Mouse (Mus musculus) MEL (cell line): ENCODE measurements at regions not wholly inside any gene's neighbourhood (a gene's known extent, or its start where the extent isn't known, plus 50 kb on each side); places are given as distances from the start of the nearest gene placed in this dataset.

Source experiments
- DNase-seq: peaks from one replicate; pipeline ENCODE4 v3.0.0; 2011; ENCODE audit warnings: low read depth, low spot score
- H3K27ac ChIP-seq: 2 replicates; pipeline ENCODE4 v1.5.1; 2012; ENCODE audit warnings: low read depth, mild to moderate bottlenecking, control low read depth, low read length, moderate library complexity; ENCODE audit not compliant: control insufficient read depth
- H3K27me3 ChIP-seq, 2 experiments: fragments of 150-350 bp in 1 of 2; sonication (generic) in 1 of 2; 2 replicates each; pipeline ENCODE4 v1.6.1; 2012; ENCODE audit warnings: low read length in 2 of 2, mild to moderate bottlenecking in 2 of 2, improper control_type of control experiment in 1 of 2, moderate library complexity in 1 of 2; ENCODE audit not compliant: insufficient read depth in 2 of 2, control insufficient read depth in 1 of 2
- H3K36me3 ChIP-seq, 2 experiments: 2 replicates each; pipeline ENCODE4 v1.6.1; 2012 to 2014; ENCODE audit warnings: low read length in 2 of 2, improper control_type of control experiment in 1 of 2, inconsistent platforms in 1 of 2, mild to moderate bottlenecking in 1 of 2; ENCODE audit not compliant: insufficient read depth in 2 of 2, control insufficient read depth in 1 of 2
- H3K4me1 ChIP-seq, 2 experiments: fragments of 150-350 bp in 1 of 2; sonication (generic) in 1 of 2; 2 replicates each; pipeline ENCODE4 v1.6.1; 2012; ENCODE audit warnings: low read length in 2 of 2, improper control_type of control experiment in 1 of 2, mild to moderate bottlenecking in 1 of 2; ENCODE audit not compliant: insufficient read depth in 2 of 2, control insufficient read depth in 1 of 2
- H3K4me3 ChIP-seq, 2 experiments: fragments of 150-350 bp in 1 of 2; sonication (generic) in 1 of 2; 2 replicates each; pipeline ENCODE4 v1.5.1; 2012; ENCODE audit warnings: low read depth in 2 of 2, low read length in 2 of 2, mild to moderate bottlenecking in 2 of 2, moderate library complexity in 2 of 2, control low read depth in 1 of 2, improper control_type of control experiment in 1 of 2; ENCODE audit not compliant: control insufficient read depth in 1 of 2, insufficient read depth in 1 of 2
- H3K79me2 ChIP-seq: 2 replicates; pipeline ENCODE4 v1.6.1; 2012; ENCODE audit warnings: mild to moderate bottlenecking, low read length, moderate library complexity; ENCODE audit not compliant: control insufficient read depth, poor library complexity, insufficient read depth
- H3K9ac ChIP-seq: 2 replicates; pipeline ENCODE4 v1.6.1; 2012; ENCODE audit warnings: low read depth, mild to moderate bottlenecking, control low read depth, low read length, moderate library complexity; ENCODE audit not compliant: control insufficient read depth, poor library complexity, severe bottlenecking
- H3K9me3 ChIP-seq: fragments of 150-350 bp; sonication (generic); replicated peaks from 2 replicates; pipeline ENCODE4 v1.6.1; 2012; ENCODE audit warnings: mild to moderate bottlenecking, low read length, improper control_type of control experiment, moderate library complexity; ENCODE audit not compliant: insufficient read depth
- CHD1 ChIP-seq: IDR thresholded peaks from 2 replicates; pipeline ENCODE4 v1.6.1; 2012; ENCODE audit warnings: low read depth, mild to moderate bottlenecking, inconsistent platforms, low read length, improper control_type of control experiment
- ELF1 ChIP-seq: IDR thresholded peaks from 2 replicates; pipeline ENCODE4 v1.6.1; 2014; ENCODE audit warnings: low read depth, mild to moderate bottlenecking, inconsistent platforms, low read length, improper control_type of control experiment, moderate library complexity
- EP300 ChIP-seq, 2 experiments: IDR thresholded peaks; 2 replicates each; pipeline ENCODE4 v1.6.1; 2011; ENCODE audit warnings: improper control_type of control experiment in 2 of 2, low read length in 2 of 2, low read depth in 1 of 2, mild to moderate bottlenecking in 1 of 2
- GABPA ChIP-seq: IDR thresholded peaks from 2 replicates; pipeline ENCODE4 v1.6.1; 2012; ENCODE audit warnings: low read depth, mild to moderate bottlenecking, inconsistent platforms, low read length, improper control_type of control experiment, moderate library complexity
- GATA1 ChIP-seq: IDR thresholded peaks from 2 replicates; pipeline ENCODE4 v1.6.1; 2011; ENCODE audit warnings: low read depth, low read length, improper control_type of control experiment
- KAT2A ChIP-seq: conservative IDR thresholded peaks from 2 replicates; pipeline ENCODE4 v1.6.1; 2012; ENCODE audit warnings: low read depth, low read length, improper control_type of control experiment, inconsistent platforms
- MAFK ChIP-seq: IDR thresholded peaks from 2 replicates; pipeline ENCODE4 v1.6.1; 2011; ENCODE audit warnings: low read depth, mild to moderate bottlenecking, low read length, improper control_type of control experiment, borderline replicate concordance
- MAX ChIP-seq: IDR thresholded peaks from 2 replicates; pipeline ENCODE4 v1.6.1; 2011; ENCODE audit warnings: low read length, improper control_type of control experiment
- MAZ ChIP-seq: IDR thresholded peaks from 2 replicates; pipeline ENCODE4 v1.6.1; 2012; ENCODE audit warnings: low read depth, mild to moderate bottlenecking, inconsistent platforms, low read length, improper control_type of control experiment
- MEF2A ChIP-seq: IDR thresholded peaks from 2 replicates; pipeline ENCODE4 v1.6.1; 2014; ENCODE audit warnings: low read depth, mild to moderate bottlenecking, inconsistent platforms, low read length, improper control_type of control experiment; ENCODE audit not compliant: poor library complexity, insufficient replicate concordance, severe bottlenecking; ENCODE audit errors: extremely low read depth
- MXI1 ChIP-seq: IDR thresholded peaks from 2 replicates; pipeline ENCODE4 v1.6.1; 2011; ENCODE audit warnings: mild to moderate bottlenecking, low read depth, low read length, improper control_type of control experiment
- NELFE ChIP-seq: IDR thresholded peaks from 2 replicates; pipeline ENCODE4 v1.6.1; 2011; ENCODE audit warnings: low read depth, low read length, improper control_type of control experiment
- NRF1 ChIP-seq: IDR thresholded peaks from 2 replicates; pipeline ENCODE4 v1.6.1; 2014; ENCODE audit warnings: low read depth, mild to moderate bottlenecking, inconsistent platforms, low read length, improper control_type of control experiment, moderate library complexity; ENCODE audit not compliant: poor library complexity, insufficient read depth, severe bottlenecking
- RAD21 ChIP-seq: IDR thresholded peaks from 2 replicates; pipeline ENCODE4 v1.6.1; 2011; ENCODE audit warnings: mild to moderate bottlenecking, low read depth, low read length, improper control_type of control experiment
- RCOR1 ChIP-seq: IDR thresholded peaks from 2 replicates; pipeline ENCODE4 v1.6.1; 2012; ENCODE audit warnings: low read depth, mild to moderate bottlenecking, inconsistent platforms, low read length, improper control_type of control experiment
- SMC3 ChIP-seq: IDR thresholded peaks from 2 replicates; pipeline ENCODE4 v1.6.1; 2011; ENCODE audit warnings: low read depth, low read length, improper control_type of control experiment
- TAL1 ChIP-seq: IDR thresholded peaks from 2 replicates; pipeline ENCODE4 v1.6.1; 2012; ENCODE audit warnings: mild to moderate bottlenecking, inconsistent platforms, low read length, moderate library complexity, mixed read lengths
- TCF12 ChIP-seq: IDR thresholded peaks from 2 replicates; pipeline ENCODE4 v1.6.1; 2014; ENCODE audit warnings: low read depth, mild to moderate bottlenecking, inconsistent platforms, low read length, improper control_type of control experiment, moderate library complexity
- USF1 ChIP-seq: IDR thresholded peaks from 2 replicates; pipeline ENCODE4 v1.6.1; 2014; ENCODE audit warnings: low read depth, mild to moderate bottlenecking, inconsistent platforms, low read length, improper control_type of control experiment, moderate library complexity
- ZMIZ1 ChIP-seq: IDR thresholded peaks from 2 replicates; pipeline ENCODE4 v1.6.1; 2012; ENCODE audit warnings: low read depth, mild to moderate bottlenecking, inconsistent platforms, low read length, improper control_type of control experiment, moderate library complexity

GRCm38 (mm10) chr11:22668220-22668619 lies 156.3 kb downstream of the Tmem17 start:
- H3K4me3 ChIP-seq, result no peak overlapping the region
- peaks cover 0 to 4% of the 10 kb centered on the region in 2 experiments; a peak in 1 of 4 replicates for H3K36me3 ChIP-seq
- TF ChIP-seq KAT2A (no peak), MAX (no peak), RCOR1 (no peak), GABPA (no peak), MEF2A (no peak), TAL1 (no peak), NELFE (no peak), MAZ (no peak), RAD21 (no peak), SMC3 (no peak), MAFK (no peak), GATA1 (no peak), CHD1 (no peak), TCF12 (no peak)
- H3K9ac ChIP-seq, result no peak overlapping the region
- H3K9me3 ChIP-seq, result no peaks in the 10 kb centered on the region
- no peaks in the 10 kb centered on the region for H3K27me3 ChIP-seq
- no peaks in the 10 kb centered on the region for H3K79me2 ChIP-seq
- no peak overlapping the region for H3K27ac ChIP-seq
- DNase-seq, result peak; percentile 2
- no peaks in the 10 kb centered on the region; a peak in 1 of 4 replicates for H3K4me1 ChIP-seq

- Histone ChIP-seq H3K4me3 (no peak overlapping the region), H3K9me3 (no peaks in the 10 kb centered on the region), H3K79me2 (no peaks in the 10 kb centered on the region), H3K27ac (no peak overlapping the region), H3K27me3 (no peaks in the 10 kb centered on the region), H3K9ac (no peak overlapping the region), H3K4me1 (peaks cover 0 to 1% of the 10 kb centered on the region in 2 experiments; a peak in 1 of 4 replicates), H3K36me3 (peaks cover 0 to 4% of the 10 kb centered on the region in 2 experiments; a peak in 1 of 4 replicates)
- TF ChIP-seq SMC3, result no peak
- TF ChIP-seq ELF1, result no peak
- TF ChIP-seq RAD21, result no peak
- TF ChIP-seq GATA1, result no peak
- TF ChIP-seq MXI1, result no peak
- TF ChIP-seq USF1, result no peak
- TF ChIP-seq NRF1, result no peak
- no peak for TF ChIP-seq ZMIZ1
- TF ChIP-seq EP300 (IDR thresholded peaks at IDR 0.05; ENCODE audit: low read depth in 1 of 2, low read length in 2 of 2), result no peak
- peak; percentile 1 for DNase-seq
Observed at GRCm38 (mm10) chr11:22669267-22669666, 157.4 kb downstream of the Tmem17 start.
